28 mouse cellular contexts compared by ENCODE assay signal in genomic region chr1:86345069-86345468, GRCm38 (mm10). TPM values are rescaled to one million over a fixed set of nuclear protein-coding genes. Genes with fewer than 3 reads are reported as not detected.
A peak's percentile ranks its signal among the peaks of the same experiment; 100 is the strongest.
DNase-seq lines count a peak whose midpoint lies in the region; ATAC-seq and TF ChIP-seq lines count a peak whose summit lies in the region.
"Had no signal": no experiment of that assay in that cellular context is flagged by ENCODE, and none has a peak within 500 bp of the region (broad histone marks: within the 10 kb centered on the region; RNA-seq: fewer than 3 reads in every experiment).

No protein-coding gene starts in this region.

- H3K27ac ChIP-seq in liver, embryonic 11.5 days (ENCODE audit: low read depth, low read length) = no peak overlapping the region
- H3K27ac ChIP-seq in liver, embryonic 12.5 days = no peak overlapping the region
- H3K27ac ChIP-seq in MEL (ENCODE audit: control insufficient read depth, low read depth, low read length) = peak overlapping the region; percentile 66
- H3K27ac ChIP-seq in cerebellum, adult 2 months (ENCODE audit: insufficient read depth, low read length) = no peak overlapping the region
- H3K27ac ChIP-seq: forebrain, embryonic 13.5 days; gastrocnemius, adult 2 months; heart, adult 2 months; hindbrain, embryonic 15.5 days; liver, embryonic 15.5 days; lung, embryonic 15.5 days; midbrain, embryonic 12.5 days; neural tube, embryonic 15.5 days had no signal

- peaks cover 22% of the 10 kb centered on the region for H3K36me3 ChIP-seq in liver, embryonic 11.5 days (ENCODE audit: control insufficient read depth, insufficient read depth, low read length)
- H3K36me3 ChIP-seq in liver, embryonic 12.5 days = peaks cover 42% of the 10 kb centered on the region
- H3K36me3 ChIP-seq in MEL (ENCODE audit: control insufficient read depth in 1 of 2, insufficient read depth in 2 of 2, low read length in 2 of 2) (peaks cover 17 to 50% of the 10 kb centered on the region in 2 experiments; a peak in 3 of 4 replicates), myocyte (ENCODE audit: control insufficient read depth, insufficient read depth) (peaks cover 50% of the 10 kb centered on the region)

- ATAC-seq in liver, embryonic 11.5 days (replicated peaks; ENCODE audit: low FRiP score) = 0 out of 2 replicates have a peak, but pooled peaks have one; percentile 7
- ATAC-seq in liver, embryonic 12.5 days = no peak
- ATAC-seq: forebrain, embryonic 13.5 days had no signal

- DNase-seq in liver, embryonic 11.5 days (ENCODE audit: low spot score) = no peak
- DNase-seq in 416B (ENCODE audit: low read depth) (peak; percentile 39), MEL (ENCODE audit: low read depth, low spot score) (peak; percentile 57)
- DNase-seq in cerebellum, adult 2 months = no peak
- no peak for DNase-seq in urinary bladder, postnatal 25 days (ENCODE audit: low spot score)
- DNase-seq: adrenal gland, postnatal 14 days; cerebellum, adult 18-20 months; cerebellum, postnatal 36 days; gastrocnemius, adult 2 months; gastrocnemius, postnatal 36 days; heart, adult 2 months; kidney, adult 11 months; kidney, postnatal 14 days; layer of hippocampus, adult 9-11 months; retina, postnatal 1 day; right cerebral cortex, postnatal 14 days had no signal

- no peak for TF ChIP-seq RAD21 in MEL (IDR thresholded peaks at IDR 0.05; ENCODE audit: low read depth, low read length)

- no peak overlapping the region for H3K4me3 ChIP-seq in liver, embryonic 11.5 days (ENCODE audit: low read depth, low read length)
- no peak overlapping the region for H3K4me3 ChIP-seq in liver, embryonic 12.5 days
- H3K4me3 ChIP-seq in MEL (ENCODE audit: control insufficient read depth in 1 of 2, insufficient read depth in 1 of 2, low read depth in 2 of 2, low read length in 2 of 2) (no peak overlapping the region), myocyte (no peak overlapping the region)
- no peak overlapping the region for H3K4me3 ChIP-seq in cerebellum, adult 2 months (replicated peaks; ENCODE audit: insufficient read depth, low read depth, low read length)
- H3K4me3 ChIP-seq: forebrain, embryonic 13.5 days; gastrocnemius, adult 2 months; heart, adult 2 months; heart, embryonic 12.5 days; hindbrain, embryonic 15.5 days; liver, embryonic 15.5 days; lung, embryonic 15.5 days; midbrain, embryonic 12.5 days; neural tube, embryonic 15.5 days had no signal

- H3K4me2 ChIP-seq in liver, embryonic 11.5 days = no peak overlapping the region
- no peak overlapping the region for H3K4me2 ChIP-seq in liver, embryonic 12.5 days
- H3K4me2 ChIP-seq in myocyte (ENCODE audit: low read depth) = no peak overlapping the region
- H3K4me2 ChIP-seq: forebrain, embryonic 13.5 days; heart, embryonic 12.5 days; hindbrain, embryonic 15.5 days; liver, embryonic 15.5 days; lung, embryonic 15.5 days; midbrain, embryonic 12.5 days; neural tube, embryonic 15.5 days had no signal

- peak in 1 of 2 experiments; percentile 63; a peak in 1 of 4 replicates for TF ChIP-seq POLR2A in MEL (IDR thresholded peaks at IDR 0.05; ENCODE audit: control insufficient read depth in 1 of 2, insufficient read depth in 1 of 2, low read depth in 1 of 2, low read length in 2 of 2, poor library complexity in 1 of 2)
- TF ChIP-seq POLR2A in myocyte (IDR thresholded peaks at IDR 0.05; ENCODE audit: insufficient read length, low read depth) = no peak
- no peak for TF ChIP-seq POLR2A in cerebellum, adult 2 months (IDR thresholded peaks at IDR 0.05; ENCODE audit: borderline replicate concordance, insufficient read depth, low read length)

- H3ac ChIP-seq in myocyte (ENCODE audit: control insufficient read depth, insufficient read length) = no peak overlapping the region

- H3K9ac ChIP-seq in liver, embryonic 11.5 days (ENCODE audit: low read depth, low read length) = no peak overlapping the region
- no peak overlapping the region for H3K9ac ChIP-seq in liver, embryonic 12.5 days
- no peak overlapping the region for H3K9ac ChIP-seq in MEL (ENCODE audit: control insufficient read depth, low read depth, low read length, poor library complexity, severe bottlenecking)
- H3K9ac ChIP-seq: forebrain, embryonic 13.5 days; heart, embryonic 12.5 days; hindbrain, embryonic 15.5 days; liver, embryonic 15.5 days; lung, embryonic 15.5 days; midbrain, embryonic 12.5 days; neural tube, embryonic 15.5 days had no signal

- TF ChIP-seq CTCF in MEL (IDR thresholded peaks at IDR 0.05 in 2 of 3, conservative IDR thresholded peaks at IDR 0.05 in 1 of 3; ENCODE audit: control insufficient read depth in 1 of 3, insufficient read depth in 1 of 3, low read depth in 2 of 3, low read length in 3 of 3, poor library complexity in 1 of 3, severe bottlenecking in 1 of 3) = no peak
- TF ChIP-seq CTCF in cerebellum, adult 2 months (IDR thresholded peaks at IDR 0.05; ENCODE audit: borderline replicate concordance, insufficient read depth, low read depth, low read length) = no peak

- H3K79me2 ChIP-seq in MEL (ENCODE audit: control insufficient read depth, insufficient read depth, low read length, poor library complexity) (no peaks in the 10 kb centered on the region), myocyte (ENCODE audit: control insufficient read depth, insufficient read depth) (no peaks in the 10 kb centered on the region)

- H3K27me3 ChIP-seq in liver, embryonic 11.5 days (replicated peaks; ENCODE audit: control insufficient read depth, insufficient read depth, low read length) = no peaks in the 10 kb centered on the region
- no peaks in the 10 kb centered on the region for H3K27me3 ChIP-seq in liver, embryonic 12.5 days (replicated peaks)
- H3K27me3 ChIP-seq in MEL (ENCODE audit: control insufficient read depth in 1 of 2, insufficient read depth in 2 of 2, low read length in 2 of 2) (no peaks in the 10 kb centered on the region), myocyte (ENCODE audit: control insufficient read depth, insufficient read depth, insufficient read length) (no peaks in the 10 kb centered on the region)
- H3K27me3 ChIP-seq in cerebellum, adult 2 months (ENCODE audit: control insufficient read depth, insufficient read depth, low read length) = no peaks in the 10 kb centered on the region
- H3K27me3 ChIP-seq: CH12.LX; forebrain, embryonic 13.5 days; heart, embryonic 12.5 days; hindbrain, embryonic 15.5 days; liver, embryonic 15.5 days; lung, embryonic 15.5 days; midbrain, embryonic 12.5 days; neural tube, embryonic 15.5 days had no signal

- TF ChIP-seq EP300 in MEL (IDR thresholded peaks at IDR 0.05; ENCODE audit: low read depth in 1 of 2, low read length in 2 of 2) = no peak

- H3K4me1 ChIP-seq in liver, embryonic 11.5 days (replicated peaks; ENCODE audit: control insufficient read depth, insufficient read depth, low read length) = no peaks in the 10 kb centered on the region
- H3K4me1 ChIP-seq in liver, embryonic 12.5 days = no peaks in the 10 kb centered on the region
- H3K4me1 ChIP-seq in MEL (ENCODE audit: control insufficient read depth in 1 of 2, insufficient read depth in 2 of 2, low read length in 2 of 2) = peaks cover 0 to 6% of the 10 kb centered on the region in 2 experiments; a peak in 2 of 4 replicates
- no peaks in the 10 kb centered on the region for H3K4me1 ChIP-seq in cerebellum, adult 2 months (ENCODE audit: control insufficient read depth, insufficient read depth, low read length)
- H3K4me1 ChIP-seq: forebrain, embryonic 13.5 days; heart, embryonic 12.5 days; hindbrain, embryonic 15.5 days; liver, embryonic 15.5 days; lung, embryonic 15.5 days; midbrain, embryonic 12.5 days; neural tube, embryonic 15.5 days had no signal

- no peaks in the 10 kb centered on the region for H3K9me3 ChIP-seq in liver, embryonic 11.5 days (ENCODE audit: control insufficient read depth, low read length)
- no peaks in the 10 kb centered on the region for H3K9me3 ChIP-seq in liver, embryonic 12.5 days (replicated peaks)
- no peaks in the 10 kb centered on the region for H3K9me3 ChIP-seq in MEL (replicated peaks; ENCODE audit: insufficient read depth, low read length)
- H3K9me3 ChIP-seq: forebrain, embryonic 13.5 days; heart, embryonic 12.5 days; hindbrain, embryonic 15.5 days; liver, embryonic 15.5 days; lung, embryonic 15.5 days; midbrain, embryonic 12.5 days; neural tube, embryonic 15.5 days had no signal

- 76% methylated on average over 4 of the region's 4 CpGs for WGBS in liver, embryonic 11.5 days
- WGBS in liver, embryonic 12.5 days (ENCODE audit: insufficient replicate concordance) = 68% methylated on average over 4 of the region's 4 CpGs
- WGBS in cerebellum, adult 2 months = 95% methylated on average over 4 of the region's 4 CpGs

TF ChIP-seq in MEL, 35 proteins besides CTCF, POLR2A, EP300 and RAD21 (continues in another document):
- peak; percentile 19; the same call in 1 of the 2 replicates for TF ChIP-seq CHD2 (IDR thresholded peaks at IDR 0.05; ENCODE audit: low read length)
- TF ChIP-seq MAX (IDR thresholded peaks at IDR 0.05; ENCODE audit: low read length) = no peak
- no peak for TF ChIP-seq E2F4 (IDR thresholded peaks at IDR 0.05; ENCODE audit: borderline replicate concordance, low read depth, low read length)
- TF ChIP-seq HCFC1 (IDR thresholded peaks at IDR 0.05; ENCODE audit: low read depth, low read length) = 0 out of 2 replicates have a peak, but pooled peaks have one; percentile 3

TF ChIP-seq in myocyte, 11 proteins besides CTCF, POLR2A, EP300 and RAD21:
- no peak for TF ChIP-seq REST (IDR thresholded peaks at IDR 0.05; ENCODE audit: insufficient read depth, insufficient read length)
- TF ChIP-seq POLR2AphosphoS2 (IDR thresholded peaks at IDR 0.05; ENCODE audit: insufficient read length, low read depth) = peak; percentile 52
- no peak for TF ChIP-seq MYOD1 (IDR thresholded peaks at IDR 0.05; ENCODE audit: control insufficient read depth in 1 of 3, insufficient read length in 2 of 3, low read depth in 2 of 3)
TF ChIP-seq in myocyte: peak in this region for 1.

RNA-seq across cellular contexts. Expression of gene Ncl, which starts 14.1 kb away (rescaled TPM):
- polyA plus RNA-seq in liver, embryonic 11.5 days (2014; fragmentation: Nextera tagmentation; extraction: Ambion mirVana) = 828 and 901 TPM in 2 replicates
- 648 and 660 TPM in 2 replicates for polyA plus RNA-seq in liver, embryonic 12.5 days (2016; fragmentation: Nextera tagmentation; extraction: Ambion mirVana)
- 370 and 422 TPM in 2 replicates for total RNA-seq in MEL (2012; rRNA removed)
- polyA plus RNA-seq in MEL (2012; ENCODE audit: insufficient read depth in 1 of 2, insufficient read length in 2 of 2, low read depth in 1 of 2, low replicate concordance in 2 of 2, missing spikeins in 1 of 2) (1,000 to 10,000 TPM in 1 of 2 experiments, 100 to 1,000 TPM in 1; 246 to 1,708 TPM), myocyte (2012; fragmentation: generic; extraction: Trizol) (131 TPM)
- polyA plus RNA-seq in cerebellum, adult 2 months (2012; rRNA removed) = 105 and 134 TPM in 2 replicates

RNA-seq across cellular contexts. Expression of gene B3gnt7, which starts 42.4 kb away (rescaled TPM):
- 8.9 TPM in 2 replicates for polyA plus RNA-seq in liver, embryonic 11.5 days (2014; fragmentation: Nextera tagmentation; extraction: Ambion mirVana)
- polyA plus RNA-seq in liver, embryonic 12.5 days (2016; fragmentation: Nextera tagmentation; extraction: Ambion mirVana) = 4.7 and 4.8 TPM in 2 replicates
- not detected in 2 replicates for total RNA-seq in MEL (2012; rRNA removed)
- polyA plus RNA-seq in MEL (2012; ENCODE audit: insufficient read depth in 1 of 2, insufficient read length in 2 of 2, low read depth in 1 of 2, low replicate concordance in 2 of 2, missing spikeins in 1 of 2) (under 1 TPM in 1 of 2 experiments, not detected in 1; 0.40 TPM), myocyte (2012; fragmentation: generic; extraction: Trizol) (not detected)
- 1.0 and 1.3 TPM in 2 replicates for polyA plus RNA-seq in cerebellum, adult 2 months (2012; rRNA removed)
- total RNA-seq: gastrocnemius, adult 2 months; gastrocnemius, postnatal 36 days had no signal
- polyA plus RNA-seq: C2C12; inflammation-experienced regulatory T-cells, adult 6 months had no signal

Comparison
In these comparisons a context has a peak if more than half of its experiments do, and no peak if none do; other contexts are left out.
1. DNase-seq: peak in 416B (single experiment) and MEL (single experiment); none in liver, embryonic 11.5 days (single experiment), cerebellum, adult 2 months (0 of 2) and urinary bladder, postnatal 25 days (single experiment).